Mouse (Mus musculus) thymus, adult 2 months (tissue): ENCODE results near the gene Foxl1.

ENCODE experiments used
- CTCF ChIP-seq: fragments of 200-500 bp; IDR thresholded peaks from 2 replicates; pipeline ENCODE4 v1.5.1; 2012; ENCODE audit warnings: mild to moderate bottlenecking, control low read depth, low read length, moderate library complexity, borderline replicate concordance; ENCODE audit not compliant: control insufficient read depth, poor library complexity, insufficient read depth; ENCODE audit errors: extremely low read depth
- POLR2A ChIP-seq: fragments of 200-500 bp; IDR thresholded peaks from 2 replicates; pipeline ENCODE4 v1.6.1; 2012; ENCODE audit warnings: mild to moderate bottlenecking, low read length, control low read depth, moderate library complexity; ENCODE audit not compliant: control insufficient read depth, poor library complexity, insufficient read depth; ENCODE audit errors: extremely low read depth

DNA sequence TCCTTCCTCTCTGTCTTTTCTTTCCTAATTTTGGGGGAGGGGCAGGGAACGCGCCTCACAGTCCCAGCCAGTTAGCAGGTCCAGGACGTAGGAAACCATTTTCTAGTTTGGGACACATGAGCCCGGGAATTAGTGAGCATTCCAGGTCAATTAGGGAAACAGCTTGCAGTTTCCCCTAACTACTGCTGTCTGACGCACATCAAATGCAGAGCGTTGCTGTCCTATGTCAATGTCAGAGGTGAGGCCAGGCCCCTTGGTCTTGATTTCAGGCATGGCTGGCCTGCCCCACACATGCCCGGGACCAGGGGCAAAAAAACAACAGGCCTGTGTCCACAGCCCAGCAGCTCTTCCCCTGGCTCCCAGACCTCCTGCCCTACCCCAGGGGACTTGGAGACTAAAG, 42.4 kb downstream of the Foxl1 start:
- TF ChIP-seq POLR2A = no peak
- no peak for TF ChIP-seq CTCF
